Mouse (Mus musculus) CH12.LX (cell line): ENCODE measurements around the gene Trim47. TPM values are rescaled to one million over a fixed set of nuclear protein-coding genes. Genes with fewer than 3 reads are reported as not detected.

ENCODE experiments used
- DNase-seq: peaks from one replicate; pipeline ENCODE4 v3.0.0-alpha.2; 2013; ENCODE audit errors: extremely low read depth
- H3K27ac ChIP-seq: 2 replicates; pipeline ENCODE4 v1.5.1; 2012; ENCODE audit warnings: low read depth, mild to moderate bottlenecking, control low read depth, moderate library complexity; ENCODE audit not compliant: insufficient read depth
- H3K27me3 ChIP-seq: replicated peaks from 2 replicates; pipeline ENCODE3; 2012; ENCODE audit warnings: inconsistent platforms
- H3K36me3 ChIP-seq, 2 experiments: replicated peaks in 1 of 2; 2 replicates each; pipeline versions ENCODE3 to v1.6.1; 2012; ENCODE audit warnings: inconsistent platforms in 1 of 2, low read length in 1 of 2, mild to moderate bottlenecking in 1 of 2, mixed read lengths in 1 of 2, moderate library complexity in 1 of 2; ENCODE audit not compliant: control insufficient read depth in 1 of 2, insufficient read depth in 1 of 2
- H3K4me1 ChIP-seq, 2 experiments: 2 replicates each; pipeline ENCODE4 v1.6.1; 2012; ENCODE audit warnings: inconsistent platforms in 1 of 2, moderate library complexity in 1 of 2; ENCODE audit not compliant: insufficient read depth in 2 of 2, control insufficient read depth in 1 of 2
- H3K4me2 ChIP-seq: 2 replicates; pipeline ENCODE4 v1.6.1; 2012; ENCODE audit warnings: low read depth, mild to moderate bottlenecking, control low read depth; ENCODE audit not compliant: poor library complexity, insufficient read depth, severe bottlenecking
- H3K4me3 ChIP-seq, 3 experiments: fragments of 150-350 bp in 1 of 3; sonication (generic) in 1 of 3; replicated peaks in 1 of 3; 2 replicates each; pipeline versions ENCODE3 to v1.5.1; 2011 to 2012; ENCODE audit warnings: low read depth in 2 of 3, low read length in 2 of 3, mild to moderate bottlenecking in 2 of 3, moderate library complexity in 2 of 3, control low read depth in 1 of 3, improper control_type of control experiment in 1 of 3, inconsistent platforms in 1 of 3, mixed read lengths in 1 of 3; ENCODE audit not compliant: poor library complexity in 1 of 3
- H3K79me2 ChIP-seq: replicated peaks from 2 replicates; pipeline ENCODE4 v1.6.1; 2012; ENCODE audit warnings: mild to moderate bottlenecking, moderate library complexity; ENCODE audit not compliant: control insufficient read depth, poor library complexity, insufficient read depth, severe bottlenecking; ENCODE audit errors: extremely low read depth
- H3K9ac ChIP-seq: 2 replicates; pipeline ENCODE4 v1.6.1; 2012; ENCODE audit warnings: low read depth, mild to moderate bottlenecking, control low read depth, moderate library complexity; ENCODE audit not compliant: insufficient read depth
- H3K9me3 ChIP-seq: replicated peaks from 2 replicates; pipeline ENCODE3; 2012; ENCODE audit warnings: low read length, inconsistent platforms, mixed read lengths
- CHD2 ChIP-seq: IDR thresholded peaks from 2 replicates; pipeline ENCODE4 v1.6.1; 2011; ENCODE audit warnings: low read length, improper control_type of control experiment
- CTCF ChIP-seq, 2 experiments: IDR thresholded peaks in 1 of 2; conservative IDR thresholded peaks in 1 of 2; 2 replicates each; pipeline ENCODE4 v1.5.1; 2011 to 2012; ENCODE audit warnings: low read depth in 2 of 2, low read length in 2 of 2, improper control_type of control experiment in 1 of 2, inconsistent platforms in 1 of 2, mild to moderate bottlenecking in 1 of 2, moderate library complexity in 1 of 2
- E2F4 ChIP-seq: IDR thresholded peaks from 2 replicates; pipeline ENCODE4 v1.6.1; 2011; ENCODE audit warnings: low read depth, low read length, improper control_type of control experiment; ENCODE audit not compliant: insufficient replicate concordance
- ELF1 ChIP-seq: IDR thresholded peaks from 2 replicates; pipeline ENCODE4 v1.6.1; 2014; ENCODE audit warnings: low read depth, mild to moderate bottlenecking, inconsistent platforms, low read length, improper control_type of control experiment
- EP300 ChIP-seq: IDR thresholded peaks from 2 replicates; pipeline ENCODE4 v1.6.1; 2011; ENCODE audit warnings: low read length, improper control_type of control experiment
- GABPA ChIP-seq: IDR thresholded peaks from 2 replicates; pipeline ENCODE4 v1.6.1; 2012; ENCODE audit warnings: low read depth, low read length, improper control_type of control experiment, inconsistent platforms; ENCODE audit not compliant: insufficient replicate concordance
- HCFC1 ChIP-seq: IDR thresholded peaks from 2 replicates; pipeline ENCODE4 v1.6.1; 2012; ENCODE audit warnings: low read depth, mild to moderate bottlenecking, inconsistent platforms, low read length, improper control_type of control experiment
- MAX ChIP-seq: IDR thresholded peaks from 2 replicates; pipeline ENCODE4 v1.6.1; 2011; ENCODE audit warnings: low read length, improper control_type of control experiment
- MAZ ChIP-seq: IDR thresholded peaks from 2 replicates; pipeline ENCODE4 v1.6.1; 2012; ENCODE audit warnings: low read depth, mild to moderate bottlenecking, inconsistent platforms, low read length, improper control_type of control experiment, moderate library complexity
- NELFE ChIP-seq: IDR thresholded peaks from 2 replicates; pipeline ENCODE4 v1.6.1; 2011; ENCODE audit warnings: low read depth, low read length, improper control_type of control experiment
- POLR2AphosphoS2 ChIP-seq: IDR thresholded peaks from 2 replicates; pipeline ENCODE4 v1.6.1; 2011; ENCODE audit warnings: low read depth, low read length, improper control_type of control experiment
- RAD21 ChIP-seq: IDR thresholded peaks from 2 replicates; pipeline ENCODE4 v1.6.1; 2011; ENCODE audit warnings: low read depth, mild to moderate bottlenecking, low read length, improper control_type of control experiment, moderate library complexity
- RCOR1 ChIP-seq: conservative IDR thresholded peaks from 2 replicates; pipeline ENCODE4 v1.6.1; 2012; ENCODE audit warnings: low read depth, mild to moderate bottlenecking, inconsistent platforms, low read length, improper control_type of control experiment
- SIN3A ChIP-seq: IDR thresholded peaks from 2 replicates; pipeline ENCODE4 v1.6.1; 2012; ENCODE audit warnings: low read length, improper control_type of control experiment, inconsistent platforms
- TBP ChIP-seq: conservative IDR thresholded peaks from 2 replicates; pipeline ENCODE4 v1.6.1; 2011; ENCODE audit warnings: low read depth, low read length, improper control_type of control experiment
- TCF12 ChIP-seq: IDR thresholded peaks from 2 replicates; pipeline ENCODE4 v1.6.1; 2014; ENCODE audit warnings: low read depth, mild to moderate bottlenecking, inconsistent platforms, low read length, improper control_type of control experiment
- UBTF ChIP-seq: IDR thresholded peaks from 2 replicates; pipeline ENCODE4 v1.6.1; 2012; ENCODE audit warnings: low read depth, mild to moderate bottlenecking, inconsistent platforms, low read length, improper control_type of control experiment, moderate library complexity
- USF2 ChIP-seq: conservative IDR thresholded peaks from 2 replicates; pipeline ENCODE4 v1.6.1; 2011; ENCODE audit warnings: low read depth, low read length, improper control_type of control experiment
- ZMIZ1 ChIP-seq: IDR thresholded peaks from 2 replicates; pipeline ENCODE4 v1.6.1; 2012; ENCODE audit warnings: low read depth, mild to moderate bottlenecking, inconsistent platforms, low read length, improper control_type of control experiment
- ZNF384 ChIP-seq: IDR thresholded peaks from 2 replicates; pipeline ENCODE4 v1.6.1; 2012; ENCODE audit warnings: low read depth, low read length, improper control_type of control experiment, inconsistent platforms
- dilution Hi-C: fragments of 300-500 bp; cut with MboI; formaldehyde crosslinking; loops from 2 replicates; pipeline ENCODE4 v1.14.3; 2020; ENCODE audit warnings: low sequenced_read_pairs; ENCODE audit not compliant: extremely low pct_unique_long_range_greater_than_20kb, extremely low pct_ligation_motif_present
- in situ Hi-C: fragments of 300-500 bp; cut with MboI; formaldehyde crosslinking; loops from 3 replicates; pipeline ENCODE4 v1.14.3; 2019; ENCODE audit warnings: low sequenced_read_pairs, low pct_ligation_motif_present, low pct_unique_long_range_greater_than_20kb, mixed read lengths
- polyA plus RNA-seq: library from polyadenylated mRNA; unstranded; fragments of >175 nt; gene quantifications from 2 replicates; pipeline ENCODE4 v1.2.1, GENCODE M21; 2012; ENCODE audit warnings: low read depth; ENCODE audit not compliant: insufficient read length
- total RNA-seq, 2 experiments: library from RNA; depleted of rRNA; stranded (reverse); fragments of 300-350 nt in 1 of 2; fragments of >200 nt in 1 of 2; gene quantifications; 2 replicates each; pipeline ENCODE4 v1.2.3; 2012 to 2014

The Trim47 gene
- total and polyA plus RNA-seq, 3 experiments, result 0.21 to 0.38 TPM; not detected in 1

GRCm38 (mm10) chr11:116077446-116078204 is 49.4 kb downstream of the Trim47 start, which contains the start of gene Unc13d:
Gene Unc13d (minus strand): TSS chr11:116077961.
- in situ Hi-C loops, result no loop called here
- H3K4me3 ChIP-seq, result peak within 1 kb of the TSS; percentile 57 to 59 (median 58)
- no peaks in the 10 kb centered on the region for H3K79me2 ChIP-seq
- peak within 1 kb of the TSS; percentile 46 for H3K4me2 ChIP-seq
- H3K9ac ChIP-seq, result peak within 1 kb of the TSS; percentile 41
- no peaks in the 10 kb centered on the region for H3K27me3 ChIP-seq
- TF ChIP-seq UBTF (0 out of 2 replicates have a peak, but pooled peaks have one; percentile 43), CTCF (conservative IDR thresholded peaks at IDR 0.05 in 1 of 2, IDR thresholded peaks at IDR 0.05 in 1 of 2; ENCODE audit: low read depth in 2 of 2, low read length in 2 of 2) (peak in 1 of 2 experiments; percentile 49; a peak in 2 of 4 replicates), ZNF384 (no peak), HCFC1 (no peak), NELFE (0 out of 2 replicates have a peak, but pooled peaks have one; percentile 17), SIN3A (peak; percentile 26; the same call in 1 of the 2 replicates), MAZ (0 out of 2 replicates have a peak, but pooled peaks have one; percentile 41), POLR2AphosphoS2 (no peak), MAX (no peak), TCF12 (peak; percentile 58; the same call in 1 of the 2 replicates), EP300 (no peak), E2F4 (no peak), TBP (no peak), USF2 (no peak), GABPA (no peak), ELF1 (peak; percentile 82), CHD2 (no peak)
- TF ChIP-seq, all 38 proteins: peak for 7
- dilution Hi-C loops, result no loop called here
- H3K36me3 ChIP-seq, result peaks cover 36 to 68% of the 10 kb centered on the region in 2 experiments
- peak within 1 kb of the TSS; percentile 50 for H3K27ac ChIP-seq
- H3K4me1 ChIP-seq, result peaks cover 2 to 27% of the 10 kb centered on the region in 2 experiments; a peak in 2 of 4 replicates
- no peaks in the 10 kb centered on the region for H3K9me3 ChIP-seq
- peak; percentile 49 for DNase-seq

GRCm38 (mm10) chr11:116076836-116077235 is 50.2 kb downstream of the Trim47 start:
- TF ChIP-seq RAD21 (no peak), ZMIZ1 (no peak), ELF1 (no peak), POLR2AphosphoS2 (no peak), TBP (no peak), NELFE (no peak), RCOR1 (no peak)
- Histone ChIP-seq H3K79me2 (no peaks in the 10 kb centered on the region), H3K4me2 (no peak overlapping the region; the same call in 1 of the 2 replicates), H3K27me3 (no peaks in the 10 kb centered on the region), H3K4me1 (peaks cover 6 to 31% of the 10 kb centered on the region in 2 experiments), H3K27ac (no peak overlapping the region), H3K4me3 (peak overlapping the region; percentile 57 to 59 (median 58)), H3K9me3 (no peaks in the 10 kb centered on the region), H3K9ac (peak overlapping the region; percentile 41; the same call in 1 of the 2 replicates), H3K36me3 (peaks cover 29 to 68% of the 10 kb centered on the region in 2 experiments)
- in situ Hi-C loops (no loop called here), dilution Hi-C loops (no loop called here)
- peak; percentile 23 for DNase-seq
